Mouse (Mus musculus) myocyte (in vitro differentiated cells): ENCODE measurements around the gene Treml2.

Experiments used
- E2F4 ChIP-seq: IDR thresholded peaks from one replicate; pipeline ENCODE4 v1.6.1; 2011; ENCODE audit warnings: mild to moderate bottlenecking, control low read depth, moderate library complexity; ENCODE audit not compliant: insufficient read depth
- MYOD1 ChIP-seq, 3 experiments: IDR thresholded peaks; one replicate each; pipeline ENCODE4 v1.6.1; 2011; ENCODE audit warnings: control low read depth in 2 of 3, low read depth in 2 of 3, mild to moderate bottlenecking in 2 of 3, moderate library complexity in 1 of 3; ENCODE audit not compliant: insufficient read length in 2 of 3, control insufficient read depth in 1 of 3
- MYOG ChIP-seq, 3 experiments: IDR thresholded peaks; one replicate each; pipeline ENCODE4 v1.6.1; 2011; ENCODE audit warnings: control low read depth in 2 of 3, low read depth in 2 of 3, mild to moderate bottlenecking in 2 of 3; ENCODE audit not compliant: insufficient read length in 2 of 3, control insufficient read depth in 1 of 3, insufficient read depth in 1 of 3
- POLR2A ChIP-seq: IDR thresholded peaks from one replicate; pipeline ENCODE4 v1.6.1; 2011; ENCODE audit warnings: low read depth, mild to moderate bottlenecking, control low read depth, moderate library complexity; ENCODE audit not compliant: insufficient read length
- POLR2AphosphoS2 ChIP-seq: IDR thresholded peaks from one replicate; pipeline ENCODE4 v1.6.1; 2011; ENCODE audit warnings: low read depth, control low read depth; ENCODE audit not compliant: insufficient read length
- SRF ChIP-seq: IDR thresholded peaks from one replicate; pipeline ENCODE4 v1.6.1; 2011; ENCODE audit warnings: low read depth; ENCODE audit not compliant: control insufficient read depth, insufficient read length
- TCF12 ChIP-seq: IDR thresholded peaks from one replicate; pipeline ENCODE4 v1.6.1; 2011; ENCODE audit warnings: mild to moderate bottlenecking, control low read depth; ENCODE audit not compliant: poor library complexity, insufficient read depth, severe bottlenecking
- TCF3 ChIP-seq: IDR thresholded peaks from one replicate; pipeline ENCODE4 v1.6.1; 2011; ENCODE audit warnings: low read depth, control low read depth; ENCODE audit not compliant: insufficient read length
- USF1 ChIP-seq: IDR thresholded peaks from one replicate; pipeline ENCODE4 v1.6.1; 2011; ENCODE audit warnings: low read depth, mild to moderate bottlenecking, control low read depth, moderate library complexity

GRCm38 (mm10) chr17:48301792-48302191 is 2.5 kb downstream of the Treml2 start:
- no peak for TF ChIP-seq USF1
- TF ChIP-seq SRF, result no peak
- TF ChIP-seq MYOG (IDR thresholded peaks at IDR 0.05; ENCODE audit: control insufficient read depth in 1 of 3, insufficient read depth in 1 of 3, insufficient read length in 2 of 3, low read depth in 2 of 3), result no peak
- no peak for TF ChIP-seq POLR2A
- no peak for TF ChIP-seq MYOD1 (IDR thresholded peaks at IDR 0.05; ENCODE audit: control insufficient read depth in 1 of 3, insufficient read length in 2 of 3, low read depth in 2 of 3)
- no peak for TF ChIP-seq POLR2AphosphoS2
- TF ChIP-seq E2F4, result no peak
- no peak for TF ChIP-seq TCF3
- TF ChIP-seq TCF12, result no peak
